Mouse (Mus musculus): Measurements from ENCODE around the gene Dock2.

DNA sequence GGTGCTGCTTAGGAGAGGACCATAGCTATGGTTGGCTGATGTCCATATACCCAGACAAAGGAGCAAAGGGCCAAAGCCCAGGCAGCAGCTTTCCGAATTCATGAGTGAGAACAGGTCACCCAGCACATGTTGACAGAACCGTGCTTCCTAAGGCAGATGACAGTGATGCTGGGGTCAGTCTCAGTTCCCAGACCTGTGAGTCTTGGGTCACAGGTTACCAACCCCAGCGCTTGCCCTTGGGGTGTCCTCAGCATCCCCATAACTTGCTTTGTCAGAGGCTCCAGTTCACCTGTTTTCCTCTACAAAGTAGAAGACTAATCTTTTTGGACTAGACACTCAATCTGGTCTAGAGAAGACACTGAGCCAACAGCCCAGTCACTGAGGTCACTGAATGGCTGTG, 252.7 kb downstream of the Dock2 start:
- no peak for TF ChIP-seq GATA1 (IDR thresholded peaks at IDR 0.05; ENCODE audit: low read length)
- TF ChIP-seq TAL1 (IDR thresholded peaks at IDR 0.05; ENCODE audit: low read length): no peak
